Mouse (Mus musculus) heart, embryonic 14.5 days (tissue): ENCODE results near the gene Slc35e1. TPM values are rescaled to one million over a fixed set of nuclear protein-coding genes. Genes with fewer than 3 reads are reported as not detected.

ENCODE experiments used
- ATAC-seq: fragments of 200-750 bp; cut with Nextera tagmentation; 2 replicates; pipeline ENCODE4 v1.8.0; 2017; ENCODE audit warnings: low read depth, moderate TSS enrichment; ENCODE audit not compliant: insufficient number of reproducible peaks, insufficient read depth, low FRiP score
- H3K27ac ChIP-seq, 2 experiments: fragments of 200-500 bp in 1 of 2; fragments of 300-500 bp in 1 of 2; sonication (generic) in 1 of 2; replicated peaks in 1 of 2; 2 replicates each; pipeline ENCODE4 v1.5.1; 2012 to 2014; ENCODE audit warnings: low read depth in 2 of 2, low read length in 2 of 2, control low read depth in 1 of 2, mild to moderate bottlenecking in 1 of 2, mixed read lengths in 1 of 2; ENCODE audit not compliant: control insufficient read depth in 1 of 2, insufficient read depth in 1 of 2
- H3K27me3 ChIP-seq: fragments of 300-500 bp; sonication (generic); 2 replicates; pipeline ENCODE4 v1.6.1; 2014; ENCODE audit warnings: mild to moderate bottlenecking, low read length, control low read depth; ENCODE audit not compliant: control insufficient read depth, insufficient read depth
- H3K36me3 ChIP-seq: fragments of 300-500 bp; sonication (generic); 2 replicates; pipeline ENCODE4 v1.6.1; 2014; ENCODE audit warnings: mild to moderate bottlenecking, control low read depth, low read length, mixed read lengths; ENCODE audit not compliant: control insufficient read depth, insufficient read depth
- H3K4me1 ChIP-seq, 2 experiments: fragments of 200-500 bp in 1 of 2; fragments of 300-500 bp in 1 of 2; sonication (generic) in 1 of 2; 2 replicates each; pipeline ENCODE4 v1.6.1; 2012 to 2014; ENCODE audit warnings: low read length in 2 of 2, control low read depth in 1 of 2, mixed read lengths in 1 of 2; ENCODE audit not compliant: control insufficient read depth in 2 of 2, insufficient read depth in 2 of 2
- H3K4me2 ChIP-seq: fragments of 300-500 bp; sonication (generic); 2 replicates; pipeline ENCODE4 v1.6.1; 2014; ENCODE audit warnings: mild to moderate bottlenecking, low read length
- H3K4me3 ChIP-seq, 2 experiments: fragments of 200-500 bp in 1 of 2; fragments of 300-500 bp in 1 of 2; sonication (generic) in 1 of 2; 2 replicates each; pipeline ENCODE4 v1.5.1; 2012 to 2014; ENCODE audit warnings: low read length in 2 of 2, mild to moderate bottlenecking in 2 of 2, control low read depth in 1 of 2, low read depth in 1 of 2, moderate library complexity in 1 of 2; ENCODE audit not compliant: control insufficient read depth in 1 of 2, insufficient read depth in 1 of 2
- H3K9ac ChIP-seq: fragments of 300-500 bp; sonication (generic); 2 replicates; pipeline ENCODE4 v1.6.1; 2014; ENCODE audit warnings: mild to moderate bottlenecking, low read length
- H3K9me3 ChIP-seq: fragments of 300-500 bp; sonication (generic); 2 replicates; pipeline ENCODE4 v1.6.1; 2016; ENCODE audit warnings: low read length, control low read depth; ENCODE audit not compliant: control insufficient read depth
- WGBS: fragments of 180-500 bp; shearing (Covaris S2); extraction: QIAGEN DNeasy Blood & Tissue Kit; methylation state at CpG from one replicate; pipeline ENCODE4 v1.1.7; 2014; 5-methylcytosine and 5-hydroxymethylcytosine counted together
- polyA plus RNA-seq: library from polyadenylated mRNA; unstranded; fragments of >200 nt; fragmentation: Nextera tagmentation; extraction: Ambion mirVana; gene quantifications from 2 replicates; pipeline ENCODE4 v1.2.1, GENCODE M21; 2014

The Slc35e1 gene
- polyA plus RNA-seq, 1 experiment from 2014 or later = 14.8 TPM

DNA sequence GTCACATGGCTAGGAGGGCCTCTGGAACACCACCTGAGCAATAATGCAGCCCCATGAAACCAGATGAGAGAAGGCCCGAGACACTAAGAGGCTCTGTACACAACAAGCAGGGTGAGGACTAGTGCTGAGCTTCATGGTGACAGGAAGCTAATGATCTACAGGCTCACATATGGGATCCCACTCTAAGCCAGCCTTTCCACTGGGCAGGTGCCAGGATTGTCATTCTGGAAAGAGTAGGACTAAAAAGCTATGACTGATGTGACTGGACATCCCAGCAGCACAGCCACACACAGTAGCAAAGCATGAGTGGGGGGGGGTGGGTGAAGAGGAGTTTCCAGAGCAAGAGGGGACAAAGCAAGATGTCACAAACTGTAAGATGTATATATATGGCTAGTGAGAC, 5.5 kb upstream of the Slc35e1 start:
- 86% methylated on average over 1 of the region's 1 CpGs for whole genome bisulfite sequencing
- Histone ChIP-seq H3K4me2 (no peak overlapping the region), H3K9ac (no peak overlapping the region), H3K36me3 (peaks cover 44% of the 10 kb centered on the region), H3K4me3 (no peak overlapping the region), H3K27me3 (no peaks in the 10 kb centered on the region), H3K4me1 (peaks cover 15 to 34% of the 10 kb centered on the region in 2 experiments), H3K27ac (no peak overlapping the region), H3K9me3 (no peaks in the 10 kb centered on the region)
- no peak for ATAC-seq

DNA sequence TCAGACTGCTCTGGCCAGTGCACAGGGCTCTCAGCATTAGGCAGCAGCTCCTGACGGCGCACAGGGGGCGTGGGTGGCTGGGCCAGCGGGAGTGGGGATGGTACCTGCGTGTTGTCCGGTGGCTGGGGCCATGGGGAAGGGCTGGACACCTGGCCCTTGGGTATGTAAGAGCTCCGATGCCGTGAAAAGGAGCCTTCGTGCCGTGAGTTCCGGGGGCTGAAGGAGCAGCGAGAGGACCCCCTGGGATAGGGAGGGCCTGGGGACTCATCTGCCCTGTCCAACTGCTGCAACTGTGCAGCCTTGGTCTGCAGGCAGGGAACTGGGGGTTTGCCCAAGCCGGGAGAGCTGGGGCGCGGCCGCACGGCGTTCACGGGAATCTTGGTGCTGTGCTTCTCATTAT, 3.8 kb upstream of the Slc35e1 start:
- no peak for ATAC-seq
- peaks cover 39% of the 10 kb centered on the region for H3K36me3 ChIP-seq
- no peak overlapping the region for H3K4me3 ChIP-seq
- H3K9me3 ChIP-seq = no peaks in the 10 kb centered on the region
- H3K27ac ChIP-seq = no peak overlapping the region
- no peak overlapping the region for H3K9ac ChIP-seq
- no peaks in the 10 kb centered on the region for H3K27me3 ChIP-seq
- no peak overlapping the region for H3K4me2 ChIP-seq
- 89% methylated on average over 19 of the region's 19 CpGs for WGBS
- H3K4me1 ChIP-seq = peaks cover 19 to 39% of the 10 kb centered on the region in 2 experiments

DNA sequence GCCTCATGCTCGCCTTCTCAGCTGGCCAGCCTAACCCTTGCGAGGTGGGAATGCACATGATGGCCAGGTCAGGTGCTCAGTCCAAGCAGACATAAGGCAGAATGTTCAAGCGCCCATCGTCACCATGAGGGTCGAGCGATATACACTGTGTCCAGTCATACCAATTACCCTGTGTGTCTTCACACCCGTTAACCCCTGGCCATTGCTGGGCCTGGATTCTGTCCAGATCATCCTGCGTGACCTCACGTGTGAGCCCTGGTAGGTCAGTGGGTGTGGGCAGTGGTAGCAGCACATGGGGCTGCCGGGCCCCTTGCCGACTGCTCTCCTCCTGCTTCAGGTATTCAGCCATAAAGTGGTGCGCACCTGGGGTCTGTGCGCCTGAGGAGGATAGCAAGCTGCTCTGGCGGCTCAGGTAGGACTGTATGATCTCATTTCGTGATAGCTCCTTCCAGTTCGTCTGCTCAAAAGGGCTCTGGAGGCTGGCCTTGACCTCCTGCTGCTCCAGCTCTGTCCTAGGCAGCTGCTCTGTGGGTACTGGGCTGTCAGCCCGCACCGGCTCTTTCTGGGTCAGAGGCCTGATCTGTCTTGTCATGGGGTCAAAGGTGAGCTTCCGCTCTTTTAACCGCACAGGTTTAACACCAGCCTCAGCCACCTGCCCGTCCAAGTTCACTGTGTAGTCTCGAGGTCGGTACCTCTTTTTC, 3.1 kb upstream of the Slc35e1 start:
- H3K27ac ChIP-seq = no peak overlapping the region
- H3K4me3 ChIP-seq = no peak overlapping the region
- 90% methylated on average over 23 of the region's 23 CpGs for WGBS
- H3K27me3 ChIP-seq = no peaks in the 10 kb centered on the region
- no peak overlapping the region for H3K4me2 ChIP-seq
- no peak overlapping the region for H3K9ac ChIP-seq
- H3K9me3 ChIP-seq = no peaks in the 10 kb centered on the region
- no peak for ATAC-seq
- H3K4me1 ChIP-seq = peaks cover 19 to 40% of the 10 kb centered on the region in 2 experiments
- peaks cover 39% of the 10 kb centered on the region for H3K36me3 ChIP-seq

DNA sequence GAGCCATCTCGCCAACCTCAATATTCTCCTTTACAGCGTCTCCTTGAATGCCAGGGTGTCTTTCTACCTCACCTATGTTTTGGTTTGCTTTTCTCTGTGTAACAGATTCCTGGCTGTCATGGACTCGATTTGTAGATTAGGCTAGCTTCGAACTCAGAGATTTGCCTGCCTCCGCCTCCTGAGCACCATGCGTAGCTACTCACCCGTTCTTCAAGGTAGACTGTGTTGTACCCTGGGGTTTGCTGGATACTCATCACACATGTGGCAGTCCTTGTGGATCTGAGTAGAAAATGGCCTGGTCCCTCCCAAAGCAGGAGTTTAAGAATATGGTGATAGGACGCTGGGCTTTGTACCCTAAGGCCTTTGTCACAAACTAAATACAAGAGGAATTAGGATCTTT, 967 bp upstream of the Slc35e1 start:
- ATAC-seq = no peak

DNA sequence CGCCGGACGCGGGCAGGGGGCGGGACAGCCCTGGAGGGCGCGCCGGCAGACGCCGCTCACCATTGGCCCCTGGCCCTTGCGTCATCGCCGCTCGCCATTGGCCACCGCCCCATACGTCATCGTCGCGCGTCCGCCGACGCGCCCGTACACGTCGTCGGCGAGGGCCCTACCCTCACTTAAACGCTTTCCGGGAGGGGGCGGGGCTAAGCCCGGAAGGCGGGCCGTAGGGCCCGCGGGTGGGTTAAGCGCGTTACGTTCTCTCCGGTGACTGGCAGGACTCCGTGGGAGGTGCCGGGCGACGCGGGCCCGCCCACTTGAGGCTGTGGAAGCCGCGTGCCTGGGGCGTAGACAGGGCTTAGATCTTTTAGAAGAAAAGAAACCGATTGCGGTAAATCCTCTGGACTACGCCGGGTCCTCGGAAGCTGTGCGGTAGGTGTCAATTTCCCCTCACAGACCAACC, 238 bp upstream of the Slc35e1 start:
- Histone ChIP-seq H3K4me1 (peaks cover 6 to 19% of the 10 kb centered on the region in 2 experiments), H3K9me3 (no peaks in the 10 kb centered on the region), H3K27ac (peak overlapping the region; percentile 68 to 81), H3K4me3 (peak overlapping the region; percentile 72 to 95), H3K27me3 (no peaks in the 10 kb centered on the region), H3K9ac (peak overlapping the region; percentile 86), H3K36me3 (peaks cover 47% of the 10 kb centered on the region), H3K4me2 (peak overlapping the region; percentile 81)
- peak; percentile 96 for ATAC-seq
- under 1% methylated on average over 50 of the region's 56 CpGs for WGBS

More for the DNA sequence above, 967 bp upstream of the Slc35e1 start:
- Histone ChIP-seq H3K4me2 (peak overlapping the region; percentile 81), H3K9me3 (no peaks in the 10 kb centered on the region), H3K4me3 (peak overlapping the region; percentile 68 to 72), H3K36me3 (peaks cover 45% of the 10 kb centered on the region), H3K27ac (peak overlapping the region in 1 of 2 experiments; percentile 81; a peak in 2 of 4 replicates), H3K9ac (peak overlapping the region; percentile 68), H3K4me1 (peaks cover 6 to 23% of the 10 kb centered on the region in 2 experiments), H3K27me3 (no peaks in the 10 kb centered on the region)
- WGBS = 9% methylated on average over 8 of the region's 8 CpGs

DNA sequence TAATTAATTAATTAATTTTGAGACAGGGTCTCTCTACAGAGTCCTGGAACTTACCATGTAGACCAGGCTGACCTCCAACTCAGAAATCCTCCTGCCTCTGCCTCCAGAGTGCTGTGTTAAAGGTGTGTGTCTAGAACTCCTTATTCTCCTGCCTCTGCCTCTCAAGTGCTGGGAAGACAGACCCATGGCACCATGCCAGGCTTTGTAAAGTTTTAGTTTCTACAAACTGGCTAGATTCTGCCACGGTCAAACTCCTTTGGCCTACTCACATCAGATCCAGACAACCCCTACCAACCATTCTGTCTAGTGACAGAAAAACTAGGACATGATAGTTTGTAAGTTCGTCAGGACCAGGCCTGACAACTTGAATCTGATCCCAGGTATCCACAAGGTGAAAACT, 1.4 kb downstream of the Slc35e1 start:
- peaks cover 47% of the 10 kb centered on the region for H3K36me3 ChIP-seq
- peak overlapping the region; percentile 86 for H3K9ac ChIP-seq
- peaks cover 6 to 19% of the 10 kb centered on the region in 2 experiments for H3K4me1 ChIP-seq
- no peaks in the 10 kb centered on the region for H3K9me3 ChIP-seq
- H3K4me3 ChIP-seq = no peak overlapping the region
- WGBS = 76% methylated on average over 2 of the region's 2 CpGs
- no peak overlapping the region for H3K27ac ChIP-seq
- no peak for ATAC-seq
- H3K4me2 ChIP-seq = peak overlapping the region; percentile 87
- no peaks in the 10 kb centered on the region for H3K27me3 ChIP-seq

DNA sequence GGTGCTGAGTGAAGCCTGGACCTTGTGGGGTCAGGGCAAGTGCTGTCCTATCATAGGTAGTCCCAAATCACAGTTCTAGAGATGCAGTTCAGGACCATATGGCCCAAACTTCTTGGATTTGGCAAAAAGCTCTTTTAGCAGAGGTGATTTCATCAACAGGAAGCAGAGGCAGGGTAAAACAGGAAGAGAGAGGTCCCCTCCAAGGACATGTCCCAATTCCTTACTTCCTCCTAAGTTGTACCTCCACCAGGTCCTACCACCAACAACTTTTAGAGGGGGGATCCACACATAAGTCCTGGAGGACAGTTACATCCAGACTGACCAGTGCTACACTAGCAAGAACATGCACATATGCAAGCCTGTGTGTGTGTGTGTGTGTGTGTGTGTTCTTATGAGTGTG, 5.4 kb downstream of the Slc35e1 start:
- H3K4me3 ChIP-seq = no peak overlapping the region
- peaks cover 62% of the 10 kb centered on the region for H3K36me3 ChIP-seq
- H3K27ac ChIP-seq = no peak overlapping the region
- H3K4me2 ChIP-seq = no peak overlapping the region
- no peaks in the 10 kb centered on the region for H3K9me3 ChIP-seq
- H3K9ac ChIP-seq = no peak overlapping the region
- peaks cover 4 to 9% of the 10 kb centered on the region in 2 experiments; a peak in 2 of 4 replicates for H3K4me1 ChIP-seq
- H3K27me3 ChIP-seq = no peaks in the 10 kb centered on the region
- ATAC-seq = no peak
